Mouse (Mus musculus) bone marrow macrophage, adult 2 months (primary cell): ENCODE data around the gene Mrps36. TPM values are rescaled to one million over a fixed set of nuclear protein-coding genes. Genes with fewer than 3 reads are reported as not detected.

ENCODE experiments used
- H3K27ac ChIP-seq: 2 replicates; pipeline ENCODE4 v1.5.1; 2012; ENCODE audit warnings: low read depth, low read length; ENCODE audit not compliant: insufficient read depth
- H3K4me1 ChIP-seq: 2 replicates; pipeline ENCODE4 v1.6.1; 2012; ENCODE audit warnings: low read length; ENCODE audit not compliant: control insufficient read depth, insufficient read depth
- H3K4me3 ChIP-seq: 2 replicates; pipeline ENCODE4 v1.5.1; 2012; ENCODE audit warnings: mild to moderate bottlenecking, low read length, moderate library complexity; ENCODE audit not compliant: insufficient read depth
- CTCF ChIP-seq: IDR thresholded peaks from 2 replicates; pipeline ENCODE4 v1.5.1; 2012; ENCODE audit warnings: low read depth, mild to moderate bottlenecking, low read length, moderate library complexity
- POLR2A ChIP-seq: IDR thresholded peaks from 2 replicates; pipeline ENCODE4 v1.6.1; 2012; ENCODE audit warnings: mild to moderate bottlenecking, low read depth, low read length, borderline replicate concordance
- polyA plus RNA-seq: library from polyadenylated mRNA; stranded (reverse); fragments of >200 nt; gene quantifications from 2 replicates; pipeline ENCODE4 v1.2.4, GENCODE M21; 2012; ENCODE audit not compliant: missing spikeins, insufficient read depth, insufficient read length

Gene Mrps36
- polyA plus RNA-seq, 1 experiment = 68.4 TPM

DNA sequence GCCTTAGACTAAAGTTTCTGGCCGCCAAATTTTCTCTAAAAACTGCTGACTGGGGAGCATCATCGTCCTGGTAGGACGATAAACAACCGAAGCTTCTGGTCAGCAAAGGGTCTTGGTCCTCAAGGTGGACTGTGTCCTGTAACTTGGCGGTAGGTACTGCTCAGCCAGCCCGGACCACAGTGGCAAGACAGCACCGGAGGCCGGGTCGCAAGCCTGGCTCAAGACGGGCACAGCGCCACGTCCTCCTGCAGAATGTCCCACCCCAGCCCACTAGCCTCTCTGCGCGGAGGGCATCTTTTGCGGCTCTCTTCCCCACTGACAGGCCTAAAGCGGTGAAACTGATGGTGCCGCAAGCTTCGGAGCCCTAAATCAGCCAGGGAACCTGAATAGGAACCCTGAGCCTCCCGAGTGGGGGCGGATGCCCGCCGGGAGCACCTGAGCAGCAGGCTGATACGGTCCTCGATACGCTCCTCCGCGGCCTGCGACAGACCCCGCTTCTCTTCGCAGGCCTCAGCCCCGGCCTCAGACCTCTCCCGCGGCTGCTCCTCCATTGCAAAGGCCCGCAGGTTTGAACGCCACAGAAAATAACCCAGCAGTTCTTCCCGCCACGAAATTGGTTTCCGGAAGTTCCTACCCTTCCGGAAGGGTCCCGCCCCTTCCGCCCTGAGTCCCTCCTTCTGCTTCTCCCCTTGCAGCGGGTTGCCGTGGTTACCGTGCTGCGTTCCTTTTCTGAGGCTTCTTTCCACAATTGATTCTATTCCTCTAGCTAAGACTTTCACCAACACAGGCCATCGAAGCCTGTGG is 31.0 kb upstream of the Mrps36 start, which contains the start of gene Cenph:
Cenph (minus strand) TSS at position 648 of the 804 bp plus-strand sequence.
- TF ChIP-seq POLR2A (0 out of 2 replicates have a peak, but pooled peaks have one; percentile 19), CTCF (no peak)
- H3K27ac ChIP-seq = no peak within 1 kb of the TSS
- peak within 1 kb of the TSS; percentile 97 for H3K4me3 ChIP-seq
- H3K4me1 ChIP-seq = 0 out of 2 replicates have a peak, but pooled peaks cover 3% of the 10 kb centered on the region

DNA sequence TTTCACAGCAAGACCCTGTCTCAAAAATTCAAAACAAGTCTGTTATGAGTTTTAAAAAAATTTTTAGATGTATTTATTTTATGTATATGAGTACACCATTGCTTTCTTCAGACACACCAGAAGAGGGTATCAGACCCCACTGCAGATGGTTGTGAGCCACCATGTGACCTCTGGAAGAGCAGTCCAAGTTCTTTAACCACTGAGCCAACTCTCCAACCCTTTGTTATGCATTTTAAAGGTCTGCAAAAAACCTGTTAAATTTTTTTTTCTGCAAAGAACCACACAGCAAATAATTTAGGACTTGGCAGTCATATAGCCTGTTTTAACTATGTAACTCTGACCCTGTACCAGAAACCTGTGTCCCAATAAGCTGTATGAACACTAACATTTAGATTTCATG is 30.2 kb upstream of the Mrps36 start:
- Histone ChIP-seq H3K4me3 (peak overlapping the region; percentile 97), H3K27ac (no peak overlapping the region), H3K4me1 (0 out of 2 replicates have a peak, but pooled peaks cover 3% of the 10 kb centered on the region)
- TF ChIP-seq CTCF (no peak), POLR2A (no peak)

DNA sequence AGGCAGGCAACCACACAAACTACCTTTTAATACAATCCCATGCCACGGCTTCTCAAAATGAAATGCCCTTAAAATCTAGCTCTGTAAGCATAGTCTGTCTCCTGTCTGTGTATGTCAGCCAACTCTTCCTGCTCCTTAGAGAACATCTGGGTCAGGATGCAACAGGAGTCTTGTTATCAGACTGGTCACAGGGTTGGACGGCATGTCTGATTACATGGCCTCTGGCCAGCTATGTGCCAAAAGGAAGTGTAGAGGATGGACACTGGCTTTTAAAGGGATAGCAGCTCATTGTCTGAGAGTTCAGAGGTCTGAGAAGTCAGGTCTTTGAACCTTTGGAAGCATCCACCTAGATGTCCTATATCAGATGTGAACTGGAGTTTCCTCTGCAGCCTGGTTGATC is 10.9 kb upstream of the Mrps36 start:
- Histone ChIP-seq H3K4me1 (peaks cover 3% of the 10 kb centered on the region; the same call in 1 of the 2 replicates), H3K4me3 (no peak overlapping the region), H3K27ac (no peak overlapping the region)
- no peak for TF ChIP-seq CTCF
- TF ChIP-seq POLR2A = no peak

DNA sequence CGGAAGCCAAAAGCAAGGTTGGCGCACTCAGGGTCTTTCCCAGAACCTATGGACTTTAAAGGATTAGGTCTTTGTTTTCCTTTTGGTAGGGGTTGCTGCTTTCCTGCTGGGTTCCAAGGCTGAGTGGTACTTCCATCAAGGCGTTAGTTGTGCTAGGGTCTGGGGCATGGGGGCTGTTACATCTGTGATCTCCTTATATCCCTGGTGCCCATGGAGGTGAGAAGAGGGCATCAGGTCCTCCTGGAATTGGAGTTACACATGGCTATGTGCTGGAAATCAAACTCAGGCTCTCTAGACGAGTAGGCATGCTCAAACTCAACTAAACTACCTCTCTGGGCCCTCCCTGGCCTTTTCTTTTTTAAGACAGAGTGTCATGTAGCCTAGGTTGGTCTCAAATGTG is 9.7 kb upstream of the Mrps36 start:
- Histone ChIP-seq H3K27ac (no peak overlapping the region), H3K4me1 (peaks cover 3% of the 10 kb centered on the region; the same call in 1 of the 2 replicates), H3K4me3 (no peak overlapping the region)
- TF ChIP-seq CTCF (no peak), POLR2A (no peak)

DNA sequence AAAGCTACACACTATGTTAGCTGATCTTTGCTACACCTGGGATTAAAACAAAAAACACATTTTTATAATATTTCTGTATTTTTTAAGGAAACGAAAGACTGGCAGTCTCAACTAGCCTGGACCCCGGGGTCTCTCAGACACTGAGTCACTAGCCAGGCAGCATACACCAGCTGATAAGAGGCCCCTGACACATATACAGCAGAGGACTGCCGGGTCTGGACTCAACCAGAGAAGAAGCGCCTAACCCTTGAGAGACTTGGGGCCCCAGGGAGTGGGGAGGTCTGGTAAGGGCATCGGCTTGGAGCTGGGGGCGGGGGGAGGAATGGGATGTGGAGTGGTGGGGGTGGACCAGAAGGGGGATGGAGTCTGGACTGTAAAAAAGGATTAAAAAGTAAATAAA is 8.6 kb upstream of the Mrps36 start:
- H3K4me3 ChIP-seq = no peak overlapping the region
- H3K27ac ChIP-seq = no peak overlapping the region
- TF ChIP-seq POLR2A (no peak), CTCF (no peak)
- peaks cover 3% of the 10 kb centered on the region; the same call in 1 of the 2 replicates for H3K4me1 ChIP-seq

DNA sequence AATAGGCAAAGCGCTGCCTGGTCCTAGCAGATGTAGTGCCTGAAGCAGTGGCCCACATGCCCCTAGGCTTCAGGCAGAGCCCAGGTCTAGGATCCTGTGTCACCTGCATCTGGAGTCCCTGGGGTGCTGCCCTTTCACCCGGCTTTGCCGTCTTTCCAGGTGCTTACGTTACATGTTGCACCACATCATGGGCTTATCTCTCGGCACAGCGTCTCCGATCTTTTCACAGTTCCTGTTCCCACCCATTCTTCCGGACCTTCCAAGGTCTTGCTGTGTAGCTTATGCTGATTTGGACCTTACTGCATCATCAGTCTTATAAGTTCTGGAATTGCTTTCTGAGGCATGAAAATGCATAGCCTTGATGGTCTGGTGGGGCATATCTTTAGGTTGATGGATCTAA is 8.1 kb upstream of the Mrps36 start:
- no peak for TF ChIP-seq POLR2A
- TF ChIP-seq CTCF = no peak
- peaks cover 3% of the 10 kb centered on the region; the same call in 1 of the 2 replicates for H3K4me1 ChIP-seq
- no peak overlapping the region for H3K27ac ChIP-seq
- H3K4me3 ChIP-seq = no peak overlapping the region

DNA sequence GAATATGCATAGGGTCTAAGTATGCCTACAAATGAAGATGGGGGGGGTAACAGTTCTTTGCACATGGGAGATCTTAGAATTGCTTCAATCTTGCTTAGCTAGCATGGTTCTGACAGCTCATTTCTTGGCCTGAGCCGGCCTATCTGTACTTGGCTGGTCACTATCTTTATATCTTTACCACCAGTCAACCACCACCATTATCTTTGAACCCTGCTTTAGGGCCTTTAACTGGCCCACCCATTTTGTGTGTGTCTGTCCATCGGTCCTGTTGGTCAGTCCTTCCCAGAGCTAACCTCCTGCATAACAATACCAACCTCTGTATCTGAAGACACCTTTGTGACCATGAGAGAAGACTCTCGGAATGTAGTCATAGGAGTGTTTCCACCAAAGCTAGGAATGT is 6.9 kb upstream of the Mrps36 start:
- TF ChIP-seq CTCF = no peak
- TF ChIP-seq POLR2A = no peak
- no peak overlapping the region for H3K4me3 ChIP-seq
- H3K27ac ChIP-seq = no peak overlapping the region
- H3K4me1 ChIP-seq = peaks cover 3% of the 10 kb centered on the region; the same call in 1 of the 2 replicates

DNA sequence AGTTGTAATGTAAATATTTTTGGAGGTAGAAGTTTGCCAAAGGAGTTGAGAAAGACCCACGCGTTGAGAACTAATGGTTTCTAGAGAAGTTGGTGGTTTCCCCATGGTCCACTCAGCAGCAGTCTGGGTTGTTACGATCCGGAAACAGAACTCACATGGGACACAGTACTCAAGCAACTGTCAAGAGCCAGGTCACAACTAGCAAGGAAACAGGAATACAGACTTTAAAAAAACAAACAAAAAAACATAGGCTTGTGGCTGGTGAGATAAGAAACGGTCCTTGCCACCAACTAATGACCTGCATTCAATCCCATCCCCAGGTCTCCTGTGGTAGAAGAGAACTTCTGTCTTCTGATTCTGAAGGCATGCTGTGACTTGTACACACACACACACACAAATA is 6.3 kb upstream of the Mrps36 start:
- TF ChIP-seq POLR2A (no peak), CTCF (no peak)
- Histone ChIP-seq H3K4me3 (no peak overlapping the region), H3K4me1 (peaks cover 3% of the 10 kb centered on the region; the same call in 1 of the 2 replicates), H3K27ac (no peak overlapping the region)

DNA sequence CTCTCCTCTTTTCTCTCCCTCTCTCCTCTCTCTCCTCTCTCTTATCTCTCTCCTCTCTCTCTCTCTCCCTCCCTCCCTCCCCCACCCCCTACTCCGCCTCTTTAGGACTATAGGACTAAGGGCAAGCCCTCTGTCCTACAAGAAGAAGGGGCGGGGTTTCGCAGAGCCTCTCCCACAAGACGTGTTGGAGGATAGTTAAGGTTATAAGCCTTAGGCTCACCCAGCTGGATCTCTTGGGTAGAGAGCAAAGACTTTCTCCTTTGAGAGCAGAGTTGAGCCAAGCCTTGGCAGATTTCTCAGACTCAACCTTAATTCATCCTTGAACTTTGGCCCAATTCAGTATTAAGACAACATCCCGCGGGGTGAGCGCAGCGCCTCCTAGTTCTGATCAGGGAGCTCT is 4.2 kb upstream of the Mrps36 start:
- TF ChIP-seq POLR2A (no peak), CTCF (no peak)
- no peak overlapping the region for H3K27ac ChIP-seq
- H3K4me3 ChIP-seq = no peak overlapping the region
- H3K4me1 ChIP-seq = peaks cover 8% of the 10 kb centered on the region

DNA sequence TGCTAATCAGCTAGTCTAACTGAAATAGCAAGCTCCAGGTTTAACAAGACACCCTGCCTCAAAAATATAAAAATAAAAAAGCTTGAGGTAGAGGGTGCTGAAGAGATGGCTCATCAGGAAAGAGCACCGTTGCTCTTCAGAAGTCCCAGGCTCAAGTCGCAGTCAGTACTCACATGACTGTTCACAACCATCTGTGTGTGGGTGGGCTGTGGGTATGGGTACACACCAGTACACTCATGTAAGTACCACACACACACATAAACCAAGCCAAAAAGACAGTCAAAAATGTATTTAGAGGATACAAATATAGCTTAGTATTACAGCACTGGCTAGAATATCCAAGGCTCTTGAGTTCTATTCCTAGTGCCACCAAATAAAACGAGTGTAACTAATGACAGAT is 1.6 kb upstream of the Mrps36 start:
- peaks cover 23% of the 10 kb centered on the region for H3K4me1 ChIP-seq

More for the DNA sequence above, 1.6 kb upstream of the Mrps36 start:
- no peak for TF ChIP-seq CTCF
- TF ChIP-seq POLR2A = no peak
- Histone ChIP-seq H3K27ac (no peak overlapping the region), H3K4me3 (no peak overlapping the region)
